ENCODE assay signal across 14 mouse cellular contexts in the genomic region with DNA sequence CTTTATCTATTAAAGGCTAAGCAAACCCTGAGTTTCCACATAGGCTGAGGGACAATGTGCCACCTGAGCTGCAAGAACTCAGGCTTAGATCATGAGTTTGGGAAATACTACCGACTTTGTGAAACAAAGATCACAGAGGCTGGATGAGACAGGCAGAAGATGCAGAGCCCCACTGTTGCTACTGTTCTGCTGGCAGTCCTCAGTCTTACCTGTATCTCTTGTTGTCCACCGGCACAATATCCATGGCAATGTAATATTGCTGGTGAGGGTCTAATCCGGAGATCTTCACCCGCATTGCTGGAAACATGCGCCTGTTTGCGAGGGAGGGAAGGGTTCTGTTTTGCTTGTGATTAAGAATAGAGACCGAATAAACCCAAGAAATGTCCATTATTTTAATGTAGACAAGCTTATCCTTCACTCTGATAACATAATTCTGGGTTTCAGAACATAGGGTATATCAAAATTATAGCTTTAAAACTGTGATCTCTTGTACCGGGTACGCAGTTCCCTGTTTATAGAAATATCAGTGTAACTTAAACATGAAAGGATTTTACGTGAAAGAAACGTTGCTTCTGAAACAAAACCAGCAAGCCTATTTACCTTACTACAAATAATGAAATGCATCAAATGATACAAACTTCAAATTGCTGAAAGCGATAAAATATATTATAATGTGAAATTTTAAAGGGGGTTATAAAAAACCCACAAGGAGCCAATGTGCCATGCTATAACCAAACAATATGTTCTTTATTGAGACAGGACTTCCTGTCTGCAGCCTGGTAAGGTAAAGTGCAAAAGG. TPM values are rescaled to one million over a fixed set of nuclear protein-coding genes. Genes with fewer than 3 reads are reported as not detected.
DNase-seq lines count a peak whose midpoint lies in the region; ATAC-seq and TF ChIP-seq lines count a peak whose summit lies in the region.
"Had no signal": no experiment of that assay in that cellular context is flagged by ENCODE, and none has a peak within 500 bp of the region (broad histone marks: within the 10 kb centered on the region; RNA-seq: fewer than 3 reads in every experiment).

No protein-coding gene starts in this region.

- DNase-seq in heart, embryonic 10.5 days (ENCODE audit: low spot score): peak; percentile 65
- DNase-seq in heart, postnatal 4 days: no peak
- DNase-seq in intestine, embryonic 14.5 days (ENCODE audit: low spot score): peak; percentile 70
- no peak for DNase-seq in gastrocnemius, adult 2 months
- DNase-seq in frontal cortex, postnatal 36 days (ENCODE audit: low spot score in 2 of 2): no peak
- DNase-seq: cerebellum, adult 2 months; thymus, postnatal 25 days had no signal

- H3K4me1 ChIP-seq in heart, embryonic 10.5 days: peaks cover 15% of the 10 kb centered on the region; the same call in 1 of the 2 replicates
- H3K4me1 ChIP-seq in intestine, embryonic 14.5 days (replicated peaks; ENCODE audit: control insufficient read depth, insufficient read depth, low read length): peaks cover 16% of the 10 kb centered on the region
- H3K4me1 ChIP-seq in intestine, embryonic 16.5 days (ENCODE audit: control insufficient read depth, insufficient read depth, low read length): peaks cover 8% of the 10 kb centered on the region
- peaks cover 20% of the 10 kb centered on the region for H3K4me1 ChIP-seq in embryonic facial prominence, embryonic 13.5 days
- peaks cover 17% of the 10 kb centered on the region for H3K4me1 ChIP-seq in limb, embryonic 15.5 days

- H3K27me3 ChIP-seq in heart, embryonic 10.5 days (ENCODE audit: insufficient read depth, poor library complexity, severe bottlenecking): peaks cover 59% of the 10 kb centered on the region
- H3K27me3 ChIP-seq in intestine, embryonic 14.5 days (replicated peaks; ENCODE audit: control insufficient read depth, insufficient read depth, low read length): peaks cover 86% of the 10 kb centered on the region
- H3K27me3 ChIP-seq in intestine, embryonic 16.5 days (replicated peaks; ENCODE audit: control insufficient read depth, insufficient read depth, low read length): peaks cover 34% of the 10 kb centered on the region
- H3K27me3 ChIP-seq in embryonic facial prominence, embryonic 13.5 days: peaks cover 74% of the 10 kb centered on the region
- peaks cover 26% of the 10 kb centered on the region for H3K27me3 ChIP-seq in limb, embryonic 15.5 days

- WGBS in heart, embryonic 10.5 days: 17% methylated on average over 12 of the region's 12 CpGs
- WGBS in intestine, embryonic 14.5 days: 9% methylated on average over 12 of the region's 12 CpGs
- 12% methylated on average over 12 of the region's 12 CpGs for WGBS in intestine, embryonic 16.5 days
- WGBS in embryonic facial prominence, embryonic 13.5 days: 13% methylated on average over 12 of the region's 12 CpGs
- WGBS in limb, embryonic 15.5 days: 33% methylated on average over 12 of the region's 12 CpGs

- ATAC-seq in intestine, embryonic 14.5 days (replicated peaks; ENCODE audit: low FRiP score, low TSS enrichment, low read depth): no peak
- ATAC-seq in intestine, embryonic 16.5 days: no peak
- ATAC-seq in embryonic facial prominence, embryonic 13.5 days (ENCODE audit: insufficient number of reproducible peaks, insufficient read depth, low FRiP score, low TSS enrichment, low read depth): no peak
- ATAC-seq in limb, embryonic 15.5 days (ENCODE audit: insufficient number of reproducible peaks, low FRiP score, low TSS enrichment, low read depth): no peak

- intact Hi-C loops in gastrocnemius, adult 2 months (cut with DNase I): no loop called here

- H3K9me3 ChIP-seq in heart, embryonic 10.5 days: no peaks in the 10 kb centered on the region
- H3K9me3 ChIP-seq in intestine, embryonic 14.5 days (ENCODE audit: control insufficient read depth, low read length): no peaks in the 10 kb centered on the region
- no peaks in the 10 kb centered on the region for H3K9me3 ChIP-seq in intestine, embryonic 16.5 days (ENCODE audit: control insufficient read depth, low read length)
- no peaks in the 10 kb centered on the region for H3K9me3 ChIP-seq in embryonic facial prominence, embryonic 13.5 days
- no peaks in the 10 kb centered on the region for H3K9me3 ChIP-seq in limb, embryonic 15.5 days
- H3K9me3 ChIP-seq: forebrain, embryonic 12.5 days; midbrain, embryonic 12.5 days; neural tube, embryonic 12.5 days had no signal

- H3K4me2 ChIP-seq in intestine, embryonic 14.5 days (ENCODE audit: low read length): no peak overlapping the region
- H3K4me2 ChIP-seq in intestine, embryonic 16.5 days (ENCODE audit: low read depth, low read length): no peak overlapping the region
- peak overlapping the region; percentile 40 for H3K4me2 ChIP-seq in embryonic facial prominence, embryonic 13.5 days
- peak overlapping the region; percentile 10; the same call in 1 of the 2 replicates for H3K4me2 ChIP-seq in limb, embryonic 15.5 days
- H3K4me2 ChIP-seq: forebrain, embryonic 12.5 days; midbrain, embryonic 12.5 days; neural tube, embryonic 12.5 days had no signal

- no peaks in the 10 kb centered on the region for H3K36me3 ChIP-seq in heart, embryonic 10.5 days
- no peaks in the 10 kb centered on the region for H3K36me3 ChIP-seq in intestine, embryonic 14.5 days (ENCODE audit: control insufficient read depth, insufficient read depth, low read length)
- H3K36me3 ChIP-seq in intestine, embryonic 16.5 days (ENCODE audit: control insufficient read depth, insufficient read depth, low read length): no peaks in the 10 kb centered on the region
- no peaks in the 10 kb centered on the region for H3K36me3 ChIP-seq in embryonic facial prominence, embryonic 13.5 days
- no peaks in the 10 kb centered on the region for H3K36me3 ChIP-seq in limb, embryonic 15.5 days
- H3K36me3 ChIP-seq: forebrain, embryonic 12.5 days; midbrain, embryonic 12.5 days; neural tube, embryonic 12.5 days had no signal

- TF ChIP-seq CTCF in gastrocnemius, adult 2 months (IDR thresholded peaks at IDR 0.05): no peak

- H3K4me3 ChIP-seq in heart, embryonic 10.5 days: peak overlapping the region; percentile 38
- no peak overlapping the region for H3K4me3 ChIP-seq in intestine, embryonic 14.5 days (ENCODE audit: low read depth, low read length)
- H3K4me3 ChIP-seq in intestine, embryonic 16.5 days (ENCODE audit: low read length): no peak overlapping the region
- H3K4me3 ChIP-seq in embryonic facial prominence, embryonic 13.5 days: peak overlapping the region; percentile 56
- peak overlapping the region; percentile 67 for H3K4me3 ChIP-seq in limb, embryonic 15.5 days
- H3K4me3 ChIP-seq in gastrocnemius, adult 2 months: no peak overlapping the region
- H3K4me3 ChIP-seq: forebrain, embryonic 12.5 days; midbrain, embryonic 12.5 days; neural tube, embryonic 12.5 days had no signal

- no peak overlapping the region for H3K27ac ChIP-seq in heart, embryonic 10.5 days
- no peak overlapping the region for H3K27ac ChIP-seq in intestine, embryonic 14.5 days (ENCODE audit: low read depth)
- no peak overlapping the region for H3K27ac ChIP-seq in intestine, embryonic 16.5 days (ENCODE audit: low read length)
- no peak overlapping the region for H3K27ac ChIP-seq in embryonic facial prominence, embryonic 13.5 days
- no peak overlapping the region for H3K27ac ChIP-seq in limb, embryonic 15.5 days
- no peak overlapping the region for H3K27ac ChIP-seq in gastrocnemius, adult 2 months
- H3K27ac ChIP-seq: forebrain, embryonic 12.5 days; liver, embryonic 14.5 days; midbrain, embryonic 12.5 days; neural tube, embryonic 12.5 days had no signal

- H3K9ac ChIP-seq in intestine, embryonic 14.5 days (ENCODE audit: low read length): no peak overlapping the region
- no peak overlapping the region for H3K9ac ChIP-seq in intestine, embryonic 16.5 days (ENCODE audit: low read depth, low read length)
- no peak overlapping the region for H3K9ac ChIP-seq in embryonic facial prominence, embryonic 13.5 days
- no peak overlapping the region for H3K9ac ChIP-seq in limb, embryonic 15.5 days
- H3K9ac ChIP-seq: forebrain, embryonic 12.5 days; liver, embryonic 14.5 days; midbrain, embryonic 12.5 days; neural tube, embryonic 12.5 days had no signal

RNA-seq across cellular contexts. Expression of a gene that starts 3.7 kb away (rescaled TPM):
- polyA plus RNA-seq in heart, embryonic 10.5 days (2016; fragmentation: Nextera tagmentation; extraction: Ambion mirVana): 12.2 and 13.5 TPM in 2 replicates
- 10 to 100 TPM; 13.9 to 15.2 TPM for total RNA-seq in heart, postnatal 4 days (2021)
- polyA plus RNA-seq in intestine, embryonic 14.5 days (2014; fragmentation: Nextera tagmentation; extraction: Ambion mirVana): 0.24 and 0.42 TPM in 2 replicates
- 0.22 and 0.26 TPM in 2 replicates for polyA plus RNA-seq in intestine, embryonic 16.5 days (2015; fragmentation: Nextera tagmentation; extraction: Ambion mirVana)
- polyA plus RNA-seq in embryonic facial prominence, embryonic 13.5 days (2015; fragmentation: Nextera tagmentation; extraction: Ambion mirVana): 8.4 and 10.9 TPM in 2 replicates
- 9.6 and 11.6 TPM in 2 replicates for polyA plus RNA-seq in limb, embryonic 15.5 days (2015; fragmentation: Nextera tagmentation; extraction: Ambion mirVana)
- total RNA-seq in gastrocnemius, adult 2 months (2021): 1 to 10 TPM in 1 of 2 experiments, under 1 TPM in 1; 0.46 to 1.1 TPM

Comparison
In these comparisons a context has a peak if more than half of its experiments do, and no peak if none do; other contexts are left out.
1. DNase-seq: peak in heart, embryonic 10.5 days (single experiment) and intestine, embryonic 14.5 days (single experiment); none in heart, postnatal 4 days (single experiment), gastrocnemius, adult 2 months (single experiment) and frontal cortex, postnatal 36 days (0 of 2).
2. H3K4me3 ChIP-seq: peak in heart, embryonic 10.5 days (single experiment), embryonic facial prominence, embryonic 13.5 days (single experiment) and limb, embryonic 15.5 days (single experiment); none in intestine, embryonic 14.5 days (single experiment), intestine, embryonic 16.5 days (single experiment) and gastrocnemius, adult 2 months (single experiment).
3. H3K4me2 ChIP-seq: peak in embryonic facial prominence, embryonic 13.5 days (single experiment) and limb, embryonic 15.5 days (single experiment); none in intestine, embryonic 14.5 days (single experiment) and intestine, embryonic 16.5 days (single experiment).